Mouse (Mus musculus): Measurements from ENCODE around the gene Mgrn1.

Gene Mgrn1

DNA sequence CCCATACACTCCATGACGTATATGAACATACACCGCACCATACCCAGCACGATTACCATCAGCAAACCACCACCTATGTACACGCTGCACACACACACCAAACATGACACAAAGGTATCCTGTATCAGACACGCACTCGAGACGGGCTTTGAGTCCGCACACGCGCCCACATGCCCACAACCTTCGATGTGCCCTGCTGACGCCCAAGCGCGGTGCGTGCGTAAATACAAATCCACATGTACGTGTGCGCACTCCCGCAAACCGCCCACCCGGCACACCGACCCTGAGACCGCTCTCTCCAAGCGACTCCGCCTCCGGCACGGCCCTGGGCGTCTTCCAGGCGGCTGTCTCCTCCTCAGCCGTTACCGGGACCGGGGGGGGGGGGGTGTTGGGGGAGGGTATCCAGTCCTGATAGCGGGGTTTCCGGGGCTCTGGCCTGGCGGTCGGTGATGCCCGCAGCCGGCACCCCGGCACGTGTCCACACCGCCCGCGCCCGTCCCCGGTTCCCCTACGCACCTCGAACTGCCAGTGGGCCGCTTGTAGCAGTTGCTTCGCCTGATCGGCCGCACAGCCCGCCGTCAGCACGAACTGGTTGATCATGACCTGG, 6.8 kb upstream of the Mgrn1 start:
- peak in 1 of 2 experiments; percentile 45 for DNase-seq (ENCODE audit: low spot score in 2 of 2)

DNA sequence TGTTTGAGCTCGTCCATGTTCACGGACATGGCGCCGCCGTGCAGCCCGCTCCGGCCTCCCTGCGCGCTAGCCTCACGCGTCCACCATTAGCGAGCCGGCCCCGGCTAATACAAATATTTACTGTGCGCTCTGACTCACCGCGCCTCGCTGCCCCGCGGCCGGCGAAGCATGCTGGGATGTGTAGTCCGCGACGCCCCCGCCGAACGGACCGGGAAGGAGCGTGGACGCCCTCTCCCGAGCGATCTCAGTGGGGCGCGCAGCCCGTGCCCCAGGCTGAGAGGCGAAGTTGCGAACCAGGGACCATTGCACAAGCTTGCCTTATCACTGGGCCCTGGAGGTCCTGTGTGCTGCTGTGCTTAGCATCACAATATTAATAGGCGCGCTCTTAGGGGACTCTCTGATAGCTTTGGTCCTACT, 6.3 kb upstream of the Mgrn1 start:
- peak; percentile 89 to 90 for DNase-seq (ENCODE audit: low spot score in 2 of 2)

DNA sequence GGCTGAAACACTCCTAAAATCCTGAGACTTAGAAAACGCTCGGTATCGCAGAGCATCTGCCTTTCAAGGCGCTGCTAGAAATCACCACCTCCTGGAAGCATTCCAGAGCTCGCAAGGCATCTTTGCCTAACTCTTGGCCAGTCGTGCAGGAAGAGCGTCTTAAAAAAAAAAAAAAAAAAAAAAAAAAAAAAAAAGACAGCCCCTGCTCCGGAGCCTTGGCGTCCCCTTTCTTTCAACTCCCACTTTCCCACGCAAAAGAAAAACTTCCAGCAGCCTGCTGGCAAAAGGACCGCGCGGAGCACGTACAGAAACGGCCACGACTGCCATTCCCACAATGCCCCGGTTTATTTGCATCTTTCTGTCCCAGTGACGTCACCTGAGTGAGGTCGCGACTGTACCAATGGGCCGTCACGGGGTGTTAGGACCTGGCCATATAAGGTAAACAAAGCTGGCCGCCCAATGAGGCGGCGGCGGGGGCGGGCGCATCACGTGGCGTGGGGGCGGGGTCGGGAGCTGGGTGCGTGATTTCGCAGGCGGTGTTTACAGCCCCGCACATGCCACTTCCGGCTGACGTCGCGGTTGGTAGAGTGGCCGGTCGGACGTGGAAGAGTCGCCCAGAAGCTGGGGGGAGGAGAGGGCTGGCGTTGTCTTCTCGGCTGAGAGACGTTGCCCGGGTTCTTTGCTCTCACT, 5.8 kb upstream of the Mgrn1 start, which contains the start of gene Ubald1:
Ubald1 (minus strand) TSS at position 180 of the 690 bp plus-strand sequence.
- DNase-seq (ENCODE audit: low spot score in 2 of 2): peak; percentile 97 to 99

DNA sequence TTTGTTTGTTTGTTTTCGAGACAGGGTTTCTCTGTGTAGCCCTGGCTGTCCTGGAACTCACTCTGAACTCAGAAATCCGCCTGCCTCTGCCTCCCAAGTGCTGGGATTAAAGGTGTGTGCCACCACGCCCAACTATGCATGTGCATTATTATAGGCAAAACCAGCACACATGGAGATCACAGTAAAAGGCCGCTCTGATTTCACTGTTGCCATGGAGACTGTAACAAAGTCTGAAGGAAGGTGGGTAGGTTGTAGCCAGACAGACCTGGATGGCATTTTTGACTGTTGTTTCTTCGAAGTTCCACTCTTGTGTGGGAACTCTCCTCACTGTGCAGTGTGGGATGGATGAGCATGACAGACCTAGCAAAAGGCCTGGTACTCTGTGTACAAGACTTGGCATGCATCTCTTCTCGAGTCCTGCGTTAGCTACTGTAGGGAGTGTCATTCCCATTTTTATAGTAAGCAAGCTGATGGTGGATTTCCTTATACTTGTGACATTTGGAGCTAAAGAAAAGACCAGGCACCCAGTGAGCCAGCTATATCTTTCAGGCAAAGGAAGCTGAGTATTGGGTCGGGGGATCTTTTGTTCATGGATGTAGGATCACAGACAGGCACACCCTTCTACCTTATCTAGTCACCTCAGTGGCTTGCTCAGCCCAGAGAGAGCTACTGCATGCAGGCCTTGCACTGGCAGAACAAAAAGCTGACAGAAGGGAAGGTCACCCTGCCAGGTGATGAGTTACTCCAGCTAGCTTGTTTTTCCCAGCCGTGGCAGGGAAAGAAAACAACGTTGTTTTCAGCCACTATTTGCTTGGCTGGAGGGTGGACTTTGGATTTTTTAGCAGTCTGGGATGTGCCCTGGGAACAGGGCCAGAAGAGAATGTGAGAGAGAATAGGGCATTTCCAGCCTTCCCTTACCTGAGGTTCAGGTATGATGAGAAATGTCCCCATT, 4.4 kb upstream of the Mgrn1 start:
- DNase-seq (ENCODE audit: low spot score in 2 of 2): no peak

DNA sequence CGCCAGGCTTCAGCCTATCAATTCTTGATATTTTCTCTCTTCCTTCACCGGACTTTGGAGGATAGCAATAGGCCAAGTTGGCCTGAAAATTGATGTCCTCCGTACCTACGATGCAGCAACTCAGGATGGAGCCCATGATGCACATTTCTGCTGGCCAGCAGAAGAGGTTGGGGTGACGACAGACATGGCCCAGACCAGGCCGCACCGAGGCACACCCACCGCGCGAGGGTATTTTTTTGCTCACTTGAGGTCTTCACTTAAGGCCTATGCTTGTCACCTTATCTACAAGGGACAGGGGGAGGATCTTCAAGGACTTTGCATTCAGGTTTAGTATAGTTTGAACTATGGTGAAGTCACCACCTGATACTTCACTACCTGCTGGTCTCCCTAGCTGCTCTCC, 1.1 kb upstream of the Mgrn1 start:
- DNase-seq (ENCODE audit: low spot score in 2 of 2): no peak

DNA sequence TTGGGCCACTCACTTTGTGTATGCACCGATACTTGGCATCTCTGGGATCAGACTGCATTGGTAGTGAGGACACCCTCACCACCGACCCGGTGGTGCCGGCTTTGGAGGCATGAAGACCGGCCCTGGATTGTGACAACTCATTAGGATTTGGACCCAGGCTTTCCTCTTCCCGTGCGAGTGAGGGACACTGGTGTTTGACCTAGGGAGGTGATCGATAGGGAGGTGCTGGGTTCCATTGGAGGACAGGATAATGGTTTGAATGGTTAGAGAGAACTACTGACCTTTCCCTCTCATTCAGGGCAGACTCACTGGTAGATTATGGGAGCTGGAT, 606 bp downstream of the Mgrn1 start:
- DNase-seq (ENCODE audit: low spot score in 2 of 2): no peak

DNA sequence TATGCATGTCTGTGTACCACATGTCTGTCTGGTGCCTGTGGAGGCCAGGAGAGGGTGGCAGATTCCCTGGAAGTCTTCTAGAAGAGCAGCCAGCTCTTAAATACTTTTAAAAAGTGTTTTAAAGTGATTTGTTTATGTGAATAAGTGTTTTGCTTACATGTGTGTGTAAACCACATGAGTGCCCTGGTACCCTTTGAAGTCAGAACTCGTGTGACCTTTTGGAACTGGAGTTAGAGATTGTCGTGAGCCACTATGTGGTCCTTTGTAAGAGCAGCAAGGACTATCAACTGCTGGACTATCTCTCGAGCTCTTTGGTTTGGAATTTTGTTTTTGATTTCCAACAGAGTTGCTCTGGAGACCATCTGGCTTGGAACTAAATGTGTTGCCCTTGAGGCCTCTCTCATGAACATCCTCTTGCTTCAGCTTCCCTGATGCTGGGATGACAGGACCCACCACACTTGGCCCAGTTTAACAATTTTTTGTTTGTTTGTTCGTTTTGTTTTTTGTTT, 4.2 kb downstream of the Mgrn1 start:
- DNase-seq (ENCODE audit: low spot score in 2 of 2): no peak

DNA sequence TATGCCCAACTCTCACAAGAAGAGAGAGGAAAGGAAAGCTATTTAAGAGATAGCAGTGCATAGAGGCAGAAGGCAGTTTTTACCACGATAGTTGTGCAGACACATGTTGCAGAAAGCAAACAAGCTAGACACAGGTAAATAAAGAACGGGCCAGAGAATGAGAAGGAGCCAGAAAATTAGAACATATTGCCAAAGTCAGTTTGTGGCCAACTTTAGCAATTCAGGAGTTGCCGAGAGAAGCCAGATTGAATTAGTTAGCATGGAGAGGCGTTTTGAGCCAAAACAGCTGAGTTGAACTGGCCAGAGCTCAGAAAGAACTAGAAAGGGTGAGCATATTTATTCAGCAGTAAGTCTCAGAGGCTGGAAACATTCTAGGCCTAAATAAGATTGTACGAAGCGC, 6.1 kb downstream of the Mgrn1 start:
- no peak for DNase-seq (ENCODE audit: low spot score in 2 of 2)

DNA sequence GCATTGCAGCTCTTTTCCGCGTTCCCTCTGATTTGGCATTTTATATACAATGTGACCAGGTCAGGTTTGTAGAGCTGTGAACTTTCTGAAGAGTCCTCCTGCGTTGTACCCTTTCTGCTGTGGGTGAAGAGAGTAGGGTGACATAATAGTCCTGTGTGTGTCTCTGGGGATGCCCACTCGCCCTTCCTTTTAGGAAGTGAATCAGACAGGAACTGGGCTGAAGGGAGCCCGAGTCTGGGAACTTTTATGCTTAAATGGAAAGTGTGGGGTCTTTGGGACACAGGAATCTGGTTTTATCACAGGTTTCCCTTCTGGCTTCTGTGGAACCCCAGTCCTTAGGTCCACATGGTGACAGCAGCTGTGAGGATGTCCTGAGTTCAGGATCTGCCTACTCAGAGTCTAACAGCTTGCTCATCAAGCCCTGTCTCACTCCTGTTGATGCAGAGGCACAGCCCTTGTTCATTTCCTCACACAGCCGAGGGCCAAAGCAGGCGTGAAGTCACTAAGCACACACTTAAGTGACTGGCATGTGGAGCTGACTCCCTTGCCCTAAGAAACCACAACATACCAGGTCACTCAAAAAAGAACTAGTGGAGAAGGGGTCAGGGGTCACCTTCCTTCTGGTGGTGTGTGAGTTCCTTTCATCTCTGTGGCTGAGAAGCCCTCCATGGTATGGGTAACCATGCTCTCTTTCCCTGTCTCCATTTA, 8.3 kb downstream of the Mgrn1 start:
- DNase-seq (ENCODE audit: low spot score in 2 of 2): no peak

DNA sequence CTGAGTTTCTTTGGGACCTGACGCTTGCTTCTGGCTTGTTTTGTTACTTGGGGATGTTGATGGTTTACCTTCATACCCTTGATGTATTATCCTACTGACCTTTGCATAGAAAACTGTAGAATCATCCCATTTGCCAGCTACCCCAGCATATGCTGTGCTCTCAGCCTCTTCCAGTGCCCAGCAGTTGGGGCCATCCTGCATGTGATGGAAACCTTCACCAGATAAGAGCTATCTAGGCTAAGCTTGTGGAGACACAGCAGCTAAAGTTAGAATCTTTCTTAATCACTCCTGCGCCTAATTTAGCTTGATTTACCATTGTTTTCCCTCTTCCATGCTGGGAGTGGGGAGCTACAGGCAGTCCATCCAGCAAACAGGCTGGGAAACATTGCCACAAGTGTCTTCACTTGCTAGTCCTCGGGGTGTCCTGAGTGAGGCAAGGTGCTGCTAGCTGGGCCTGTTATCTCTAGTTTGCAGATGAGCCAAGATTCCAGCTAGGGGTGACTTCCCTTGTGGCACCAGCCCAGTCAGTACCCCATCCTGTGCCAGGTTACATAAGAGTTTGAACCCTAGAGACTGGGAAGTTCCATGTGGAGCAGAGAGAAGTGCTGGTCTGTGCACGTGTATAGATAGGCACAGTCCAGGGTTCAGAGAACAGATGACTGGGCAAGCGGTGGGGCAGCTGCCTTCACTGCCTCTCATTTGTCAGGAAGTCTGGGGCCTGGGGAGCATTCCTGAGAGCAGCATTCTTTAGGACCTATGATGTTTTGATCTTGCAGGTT, 10.4 kb downstream of the Mgrn1 start:
- DNase-seq (ENCODE audit: low spot score in 2 of 2): no peak

DNA sequence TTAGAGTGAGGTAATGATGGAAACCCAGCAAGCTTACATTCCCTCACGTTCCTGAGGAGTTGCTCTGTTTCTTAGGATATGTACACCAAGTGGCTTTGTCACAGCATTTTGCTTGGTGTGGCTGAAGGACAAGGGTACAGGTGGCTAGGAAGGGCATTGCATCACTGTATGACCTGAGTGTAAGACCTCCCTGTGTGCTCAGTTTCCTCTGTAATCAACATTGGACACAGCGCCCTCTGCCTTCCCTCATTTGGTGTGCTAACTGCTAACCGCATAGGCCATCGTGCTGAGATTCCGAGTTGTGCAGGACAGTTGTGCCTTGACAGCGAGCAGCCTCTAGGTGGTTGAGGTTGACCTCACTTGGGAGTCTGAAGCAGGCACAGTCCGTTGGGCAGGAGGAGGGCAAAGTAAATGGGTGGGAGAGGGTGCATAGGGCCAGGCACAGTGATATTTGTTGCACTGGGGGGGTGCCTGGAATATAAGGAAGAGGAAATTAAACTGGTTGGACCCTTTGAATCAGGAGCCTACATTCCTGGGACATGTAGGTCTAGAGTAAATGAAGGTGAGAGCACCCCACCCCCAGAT, 11.2 kb downstream of the Mgrn1 start:
- no peak for DNase-seq (ENCODE audit: low spot score in 2 of 2)

DNA sequence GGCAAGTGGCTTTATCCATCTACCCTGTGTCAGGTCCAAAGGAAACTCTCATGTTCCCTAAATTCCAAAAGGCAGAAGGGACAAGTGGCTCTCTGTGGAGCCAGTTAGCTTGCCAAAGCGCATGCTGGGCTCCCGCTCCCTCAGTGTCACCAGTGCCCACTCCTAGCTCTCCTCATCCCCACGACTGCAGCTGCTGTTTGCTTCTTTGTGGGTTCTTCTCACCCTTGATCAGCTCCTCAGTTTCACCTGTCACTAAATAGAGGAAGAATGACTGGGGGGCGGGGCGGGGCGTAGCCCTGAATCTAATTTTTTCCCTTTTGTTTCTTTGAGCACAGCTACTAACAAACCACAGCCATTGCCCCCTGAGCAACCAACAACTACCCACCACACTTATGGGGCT, 12.8 kb downstream of the Mgrn1 start:
- peak; percentile 73 to 80 for DNase-seq (ENCODE audit: low spot score in 2 of 2)

DNA sequence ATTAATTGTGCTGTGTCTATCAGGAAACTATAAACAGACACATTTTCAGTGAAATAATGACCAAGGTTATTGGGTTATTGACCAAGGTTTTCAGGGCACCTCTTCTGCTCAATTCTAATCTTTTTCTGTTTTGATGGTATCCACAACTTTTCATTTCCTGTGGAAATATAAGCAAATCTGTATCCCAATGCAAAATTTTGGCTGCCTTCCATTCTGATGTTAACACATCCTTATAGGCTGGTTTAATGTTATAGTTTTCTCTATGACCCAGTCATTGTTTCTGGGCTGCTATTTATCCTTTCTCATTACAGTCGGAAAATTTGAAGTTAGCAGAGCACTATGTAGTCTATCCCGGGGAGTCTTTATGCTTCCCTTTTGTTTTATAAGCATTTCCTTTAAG, 13.7 kb downstream of the Mgrn1 start:
- no peak for DNase-seq (ENCODE audit: low spot score in 2 of 2)

DNA sequence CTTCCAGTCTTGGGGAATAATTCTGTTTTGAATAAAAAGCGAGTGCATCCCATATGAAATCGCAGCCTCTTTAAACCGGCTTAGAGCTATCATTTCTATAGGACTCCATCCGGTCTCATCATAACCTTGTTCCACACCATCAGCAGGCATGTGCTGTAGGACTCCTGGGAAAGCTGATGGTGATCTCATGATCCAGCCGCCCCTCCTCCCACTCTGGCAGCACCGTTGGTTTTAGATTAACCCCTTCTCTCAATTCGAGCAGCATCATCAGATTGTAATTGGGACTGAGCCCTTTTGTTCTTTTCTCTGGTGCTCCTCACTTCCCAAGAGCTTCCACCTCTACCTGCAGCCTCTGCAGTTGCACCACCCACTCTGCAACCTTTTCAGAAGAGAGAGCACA, 15.1 kb downstream of the Mgrn1 start:
- DNase-seq (ENCODE audit: low spot score in 2 of 2): no peak

DNA sequence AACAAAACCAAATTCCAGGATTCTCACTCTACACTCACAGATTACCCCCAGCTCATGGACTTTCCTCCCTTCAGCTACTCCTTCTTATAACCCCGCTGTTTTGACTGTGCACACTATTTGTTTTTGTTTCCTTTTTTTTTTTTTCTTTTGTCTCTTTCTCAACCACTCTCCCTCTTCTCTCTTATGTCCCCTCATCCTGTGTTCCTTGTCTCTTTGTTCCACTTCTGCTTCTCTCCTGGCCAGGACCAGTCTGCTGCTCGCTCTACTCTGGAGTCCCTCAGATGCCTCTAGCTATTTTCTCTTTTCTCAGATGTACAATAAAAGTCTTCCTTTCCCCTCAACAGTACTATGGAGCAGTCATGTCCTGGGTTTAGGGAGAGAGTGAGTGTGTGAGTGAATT, 16.3 kb downstream of the Mgrn1 start:
- DNase-seq (ENCODE audit: low spot score in 2 of 2): no peak

DNA sequence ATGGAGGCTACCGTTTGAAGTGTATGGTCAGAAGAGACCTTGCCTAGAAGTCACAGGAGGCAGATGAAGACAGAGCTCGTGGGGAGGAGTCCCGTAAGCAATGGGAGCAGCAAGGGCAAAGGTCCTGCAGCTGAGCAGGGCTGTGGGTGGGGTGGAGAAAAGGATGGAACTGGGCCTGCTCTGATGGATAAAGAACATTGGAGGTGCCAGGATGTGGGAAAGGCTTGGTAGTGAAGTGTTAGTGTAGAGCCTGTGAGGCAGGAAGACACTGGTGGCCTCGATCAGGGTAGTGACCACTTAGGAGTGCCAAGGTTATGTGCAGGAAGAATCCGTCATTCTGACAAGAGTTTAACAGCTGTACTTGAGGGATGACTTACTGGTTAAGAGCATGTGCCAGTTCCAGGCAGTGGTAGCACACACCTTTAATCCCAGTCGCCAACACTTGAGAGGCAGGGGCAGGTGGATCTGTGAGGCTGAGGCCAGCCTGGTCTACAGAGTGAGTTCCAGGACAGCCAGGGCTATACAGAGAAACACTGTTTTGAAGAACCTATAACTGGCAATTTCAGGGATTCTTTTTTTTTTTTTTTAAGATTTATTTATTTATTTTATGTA, 17.5 kb downstream of the Mgrn1 start:
- no peak for DNase-seq (ENCODE audit: low spot score in 2 of 2)

DNA sequence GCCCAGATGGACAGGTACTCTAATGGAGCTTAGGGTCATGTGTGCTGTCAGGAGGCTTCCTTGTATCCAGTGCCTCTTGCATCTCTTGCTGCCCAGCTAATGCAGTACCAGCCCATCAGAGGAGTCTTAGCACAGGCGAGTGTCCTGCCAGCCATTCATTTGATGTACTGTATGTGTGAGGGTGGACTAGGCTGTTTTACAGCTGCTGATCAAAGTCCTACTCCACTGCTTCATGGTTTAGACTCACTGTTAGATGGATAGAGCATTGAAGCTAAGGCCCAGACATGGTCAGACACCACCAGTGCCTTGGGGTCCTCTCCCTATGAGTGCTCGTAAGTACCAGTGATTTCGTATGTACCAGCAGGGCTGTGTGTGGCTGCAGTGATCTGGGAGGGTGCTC, 18.8 kb downstream of the Mgrn1 start:
- DNase-seq (ENCODE audit: low spot score in 2 of 2): no peak

DNA sequence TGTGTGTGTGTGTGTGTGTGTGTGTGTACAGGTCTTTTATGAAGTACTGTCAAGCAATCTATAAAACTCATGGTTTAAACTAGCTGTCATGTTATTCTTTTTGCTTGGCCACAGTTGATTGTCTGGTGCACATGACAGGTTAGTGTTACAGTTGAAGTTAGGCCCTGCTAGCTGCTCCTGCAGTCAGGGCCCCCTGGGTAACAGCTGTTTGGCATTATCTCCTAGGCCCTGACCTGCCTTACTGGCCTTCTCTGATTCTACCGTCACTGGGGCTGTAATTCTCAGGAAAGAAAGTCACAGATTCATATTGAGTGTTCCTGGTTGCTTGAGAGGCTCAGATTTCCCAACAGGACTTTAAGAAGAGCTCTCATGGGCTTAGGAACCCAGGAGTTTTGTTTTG, 19.5 kb downstream of the Mgrn1 start:
- DNase-seq (ENCODE audit: low spot score in 2 of 2): no peak

DNA sequence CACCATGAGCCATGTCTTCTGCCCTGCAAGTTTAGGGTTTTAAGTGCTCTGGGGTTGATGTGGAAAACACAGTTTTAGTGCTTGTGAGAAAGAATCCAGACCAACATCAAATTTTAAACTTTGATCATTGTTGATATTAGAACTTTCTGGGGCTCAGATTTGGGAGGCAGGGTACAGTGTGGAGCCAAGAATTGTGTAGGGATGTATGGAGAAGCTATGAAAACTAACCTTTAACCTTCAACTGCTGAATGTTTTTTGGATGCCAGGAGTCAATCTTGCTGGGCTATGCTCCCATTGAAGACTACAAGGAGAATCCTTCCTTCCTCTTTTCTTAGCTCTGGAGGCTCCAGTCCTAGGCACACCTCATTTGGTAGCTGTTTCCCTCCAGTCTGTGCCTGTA, 20.5 kb downstream of the Mgrn1 start:
- DNase-seq (ENCODE audit: low spot score in 2 of 2): no peak

DNA sequence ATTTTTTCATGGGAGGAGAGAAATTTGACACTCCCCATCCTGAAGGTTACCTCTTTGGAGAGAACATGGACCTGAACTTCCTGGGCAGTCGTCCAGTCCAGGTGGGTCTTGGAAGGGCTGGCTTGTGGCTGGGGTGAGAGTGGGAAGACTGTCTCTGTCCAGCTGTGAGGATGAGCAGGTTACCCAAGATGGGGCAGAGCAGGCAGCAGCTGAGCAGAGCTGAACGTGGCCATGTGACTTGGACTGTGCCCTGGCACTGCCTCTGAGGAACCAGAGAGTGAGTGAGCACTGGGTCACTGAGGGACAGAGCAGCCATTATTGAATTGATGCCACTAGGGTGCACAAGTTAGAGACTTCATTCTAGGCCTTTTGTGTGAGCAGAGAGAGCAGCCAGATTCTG, 21.3 kb downstream of the Mgrn1 start:
- no peak for DNase-seq (ENCODE audit: low spot score in 2 of 2)

Data from spleen, postnatal 36 days (tissue).